Mouse (Mus musculus) c-Kit-positive CD71-positive TER-119-negative erythroid progenitor cells, embryonic 14.5 days (primary cell): ENCODE measurements at regions not wholly inside any gene's neighbourhood (a gene's known extent, or its start where the extent isn't known, plus 50 kb on each side); places are given as distances from the start of the nearest gene placed in this dataset.

Experiments used
- DNase-seq: peaks from one replicate; pipeline ENCODE4 v3.0.0-alpha.2; 2013; ENCODE audit warnings: low read depth

- DNase-seq, result no peak
Observed at GRCm38 (mm10) chr13:97520988-97521547, 239.4 kb downstream of the Gm10260 start.

GRCm38 (mm10) chr13:97516731-97517130 is 243.7 kb downstream of the Gm10260 start:
- no peak for DNase-seq

- DNase-seq, result no peak
Observed at GRCm38 (mm10) chr13:97514421-97515066, 245.9 kb downstream of the Gm10260 start.

GRCm38 (mm10) chr13:97512521-97512920 is 247.9 kb downstream of the Gm10260 start:
- DNase-seq, result no peak

- DNase-seq, result no peak
Observed at GRCm38 (mm10) chr13:97510431-97511261, 249.8 kb downstream of the Gm10260 start.

- no peak for DNase-seq
Observed at GRCm38 (mm10) chr13:97504949-97505348, 255.5 kb downstream of the Gm10260 start.

GRCm38 (mm10) chr13:97503955-97504739 is 256.3 kb downstream of the Gm10260 start:
- no peak for DNase-seq

GRCm38 (mm10) chr13:97503391-97503790 is 257.0 kb downstream of the Gm10260 start:
- DNase-seq, result no peak

GRCm38 (mm10) chr13:97500155-97500554 is 259.2 kb downstream of the Enc1 start:
- DNase-seq, result no peak

- DNase-seq, result no peak
Observed at GRCm38 (mm10) chr13:97498981-97499380, 258.1 kb downstream of the Enc1 start.

GRCm38 (mm10) chr13:97497928-97498327 is 257.0 kb downstream of the Enc1 start:
- DNase-seq, result no peak

- no peak for DNase-seq
Observed at GRCm38 (mm10) chr13:97494770-97495169, 253.9 kb downstream of the Enc1 start.

GRCm38 (mm10) chr13:97493836-97494235 is 252.9 kb downstream of the Enc1 start:
- no peak for DNase-seq

GRCm38 (mm10) chr13:97492958-97493735 is 252.2 kb downstream of the Enc1 start:
- no peak for DNase-seq

- DNase-seq, result no peak
Observed at GRCm38 (mm10) chr13:97491865-97492847, 251.3 kb downstream of the Enc1 start.

- no peak for DNase-seq
Observed at GRCm38 (mm10) chr13:97490131-97490530, 249.2 kb downstream of the Enc1 start.

- DNase-seq, result no peak
Observed at GRCm38 (mm10) chr13:97489721-97490120, 248.8 kb downstream of the Enc1 start.

GRCm38 (mm10) chr13:97489029-97489428 is 248.1 kb downstream of the Enc1 start:
- no peak for DNase-seq

GRCm38 (mm10) chr13:97488518-97488917 is 247.6 kb downstream of the Enc1 start:
- no peak for DNase-seq

GRCm38 (mm10) chr13:97487746-97488473 is 247.0 kb downstream of the Enc1 start:
- no peak for DNase-seq
